Mouse (Mus musculus) thymus, adult 2 months (tissue): Measurements from ENCODE around the gene Pigp.

ENCODE experiments used
- CTCF ChIP-seq: fragments of 200-500 bp; IDR thresholded peaks from 2 replicates; pipeline ENCODE4 v1.5.1; 2012; ENCODE audit warnings: mild to moderate bottlenecking, control low read depth, low read length, moderate library complexity, borderline replicate concordance; ENCODE audit not compliant: control insufficient read depth, poor library complexity, insufficient read depth; ENCODE audit errors: extremely low read depth
- POLR2A ChIP-seq: fragments of 200-500 bp; IDR thresholded peaks from 2 replicates; pipeline ENCODE4 v1.6.1; 2012; ENCODE audit warnings: mild to moderate bottlenecking, low read length, control low read depth, moderate library complexity; ENCODE audit not compliant: control insufficient read depth, poor library complexity, insufficient read depth; ENCODE audit errors: extremely low read depth

DNA sequence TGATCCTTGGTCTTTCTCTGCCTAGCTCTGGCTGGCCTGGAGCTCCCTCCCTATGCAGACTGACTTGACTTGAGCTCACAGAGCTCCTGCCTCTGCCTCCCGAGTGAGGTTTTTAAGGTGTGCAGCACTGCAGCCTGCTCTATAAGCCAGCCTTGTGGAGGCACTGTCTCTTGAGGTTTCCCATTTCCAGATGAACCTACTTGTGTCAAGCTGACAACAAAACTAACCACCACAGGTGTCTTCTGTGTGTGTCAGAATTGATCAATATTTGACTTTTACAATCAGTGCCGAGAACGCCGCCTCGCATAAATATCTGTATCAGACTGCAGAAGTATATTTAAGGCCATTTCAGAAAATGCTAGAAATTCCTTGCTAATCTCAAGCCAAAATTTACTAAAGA lies 57.0 kb downstream of the Pigp start:
- TF ChIP-seq CTCF (no peak), POLR2A (no peak)
